Mouse (Mus musculus): ENCODE measurements around the gene Asb12. TPM values are rescaled to one million over a fixed set of nuclear protein-coding genes. Genes with fewer than 3 reads are reported as not detected.

Gene Asb12
- polyA plus RNA-seq, 1 experiment from 2014 or later: 0.17 TPM

GRCm38 (mm10) chrX:95444776-95445111 lies 113.0 kb downstream of the Asb12 start, which contains the start of gene Amer1:
TSS of gene Amer1 (minus strand) at chrX:95444872.
- ATAC-seq (ENCODE audit: low FRiP score, low TSS enrichment): peak; percentile 97
- no peaks in the 10 kb centered on the region for H3K9me3 ChIP-seq (ENCODE audit: control insufficient read depth, low read length)
- 19% methylated on average over 19 of the region's 19 CpGs for whole genome bisulfite sequencing

GRCm38 (mm10) chrX:95443898-95444775 lies 113.7 kb downstream of the Asb12 start:
- Histone ChIP-seq H3K9ac (replicated peaks; ENCODE audit: low read length) (peak overlapping the region; percentile 64), H3K4me2 (ENCODE audit: low read length) (peak overlapping the region; percentile 56), H3K9me3 (ENCODE audit: control insufficient read depth, low read length) (no peaks in the 10 kb centered on the region), H3K36me3 (ENCODE audit: control insufficient read depth, insufficient read depth, low read length) (no peaks in the 10 kb centered on the region), H3K4me1 (ENCODE audit: control insufficient read depth, insufficient read depth, low read length) (0 out of 2 replicates have a peak, but pooled peaks cover 3% of the 10 kb centered on the region), H3K27me3 (ENCODE audit: control insufficient read depth, insufficient read depth, low read length) (no peaks in the 10 kb centered on the region), H3K4me3 (replicated peaks; ENCODE audit: low read depth, low read length) (peak overlapping the region; percentile 54), H3K27ac (replicated peaks; ENCODE audit: low read depth, low read length) (peak overlapping the region; percentile 86)
- peak; percentile 75 for DNase-seq
- 21% methylated on average over 42 of the region's 42 CpGs for WGBS
- ATAC-seq (ENCODE audit: low FRiP score, low TSS enrichment): peak; percentile 78

More at GRCm38 (mm10) chrX:95444776-95445111, 113.0 kb downstream of the Asb12 start, which contains the start of gene Amer1:
- Histone ChIP-seq H3K4me3 (replicated peaks; ENCODE audit: low read depth, low read length) (peak within 1 kb of the TSS; percentile 54), H3K27ac (replicated peaks; ENCODE audit: low read depth, low read length) (peak within 1 kb of the TSS; percentile 86), H3K9ac (replicated peaks; ENCODE audit: low read length) (peak within 1 kb of the TSS; percentile 64), H3K27me3 (ENCODE audit: control insufficient read depth, insufficient read depth, low read length) (no peaks in the 10 kb centered on the region), H3K36me3 (ENCODE audit: control insufficient read depth, insufficient read depth, low read length) (no peaks in the 10 kb centered on the region), H3K4me2 (ENCODE audit: low read length) (peak within 1 kb of the TSS; percentile 56), H3K4me1 (ENCODE audit: control insufficient read depth, insufficient read depth, low read length) (0 out of 2 replicates have a peak, but pooled peaks cover 3% of the 10 kb centered on the region)
- DNase-seq: peak; percentile 91

- 0 out of 2 replicates have a peak, but pooled peaks cover 3% of the 10 kb centered on the region for H3K4me1 ChIP-seq (ENCODE audit: control insufficient read depth, insufficient read depth, low read length)
- 24% methylated on average over 12 of the region's 12 CpGs for WGBS
- ATAC-seq (ENCODE audit: low FRiP score, low TSS enrichment): no peak
- H3K9ac ChIP-seq (replicated peaks; ENCODE audit: low read length): peak overlapping the region; percentile 64
- no peaks in the 10 kb centered on the region for H3K9me3 ChIP-seq (ENCODE audit: control insufficient read depth, low read length)
- H3K36me3 ChIP-seq (ENCODE audit: control insufficient read depth, insufficient read depth, low read length): no peaks in the 10 kb centered on the region
- peak overlapping the region; percentile 56 for H3K4me2 ChIP-seq (ENCODE audit: low read length)
- DNase-seq: peak; percentile 52
- peak overlapping the region; percentile 86 for H3K27ac ChIP-seq (replicated peaks; ENCODE audit: low read depth, low read length)
- H3K27me3 ChIP-seq (ENCODE audit: control insufficient read depth, insufficient read depth, low read length): no peaks in the 10 kb centered on the region
- H3K4me3 ChIP-seq (replicated peaks; ENCODE audit: low read depth, low read length): peak overlapping the region; percentile 54
Measured at GRCm38 (mm10) chrX:95443390-95443789, 114.4 kb downstream of the Asb12 start.

- no peaks in the 10 kb centered on the region for H3K9me3 ChIP-seq (ENCODE audit: control insufficient read depth, low read length)
- H3K36me3 ChIP-seq (ENCODE audit: control insufficient read depth, insufficient read depth, low read length): no peaks in the 10 kb centered on the region
- peak overlapping the region; percentile 56 for H3K4me2 ChIP-seq (ENCODE audit: low read length)
- H3K9ac ChIP-seq (replicated peaks; ENCODE audit: low read length): no peak overlapping the region
- no peak overlapping the region for H3K4me3 ChIP-seq (replicated peaks; ENCODE audit: low read depth, low read length)
- 58% methylated on average over 1 of the region's 1 CpGs for WGBS
- ATAC-seq (ENCODE audit: low FRiP score, low TSS enrichment): no peak
- no peaks in the 10 kb centered on the region for H3K27me3 ChIP-seq (ENCODE audit: control insufficient read depth, insufficient read depth, low read length)
- H3K27ac ChIP-seq (replicated peaks; ENCODE audit: low read depth, low read length): no peak overlapping the region
- no peak for DNase-seq
- 0 out of 2 replicates have a peak, but pooled peaks cover 3% of the 10 kb centered on the region for H3K4me1 ChIP-seq (ENCODE audit: control insufficient read depth, insufficient read depth, low read length)
Measured at GRCm38 (mm10) chrX:95442261-95442660, 115.5 kb downstream of the Asb12 start.

GRCm38 (mm10) chrX:95441290-95441689 lies 116.5 kb downstream of the Asb12 start:
- no peak for ATAC-seq (ENCODE audit: low FRiP score, low TSS enrichment)

GRCm38 (mm10) chrX:95438491-95438890 lies 119.3 kb downstream of the Asb12 start:
- DNase-seq (no peak), ATAC-seq (ENCODE audit: low FRiP score, low TSS enrichment) (no peak)
- H3K4me3 ChIP-seq (replicated peaks; ENCODE audit: low read depth, low read length): no peak overlapping the region
- H3K36me3 ChIP-seq (ENCODE audit: control insufficient read depth, insufficient read depth, low read length): no peaks in the 10 kb centered on the region
- H3K4me2 ChIP-seq (ENCODE audit: low read length): no peak overlapping the region
- 0 out of 2 replicates have a peak, but pooled peaks cover 3% of the 10 kb centered on the region for H3K4me1 ChIP-seq (ENCODE audit: control insufficient read depth, insufficient read depth, low read length)
- no peaks in the 10 kb centered on the region for H3K9me3 ChIP-seq (ENCODE audit: control insufficient read depth, low read length)
- no peaks in the 10 kb centered on the region for H3K27me3 ChIP-seq (ENCODE audit: control insufficient read depth, insufficient read depth, low read length)
- WGBS: 86% methylated on average over 4 of the region's 4 CpGs
- no peak overlapping the region for H3K27ac ChIP-seq (replicated peaks; ENCODE audit: low read depth, low read length)
- H3K9ac ChIP-seq (replicated peaks; ENCODE audit: low read length): no peak overlapping the region

More at GRCm38 (mm10) chrX:95441290-95441689, 116.5 kb downstream of the Asb12 start:
- Histone ChIP-seq H3K4me2 (ENCODE audit: low read length) (0 out of 2 replicates have a peak overlapping the region, but pooled peaks have one; percentile 56), H3K9ac (replicated peaks; ENCODE audit: low read length) (no peak overlapping the region), H3K36me3 (ENCODE audit: control insufficient read depth, insufficient read depth, low read length) (no peaks in the 10 kb centered on the region), H3K4me3 (replicated peaks; ENCODE audit: low read depth, low read length) (no peak overlapping the region), H3K27ac (replicated peaks; ENCODE audit: low read depth, low read length) (no peak overlapping the region), H3K27me3 (ENCODE audit: control insufficient read depth, insufficient read depth, low read length) (no peaks in the 10 kb centered on the region), H3K9me3 (ENCODE audit: control insufficient read depth, low read length) (no peaks in the 10 kb centered on the region), H3K4me1 (ENCODE audit: control insufficient read depth, insufficient read depth, low read length) (0 out of 2 replicates have a peak, but pooled peaks cover 3% of the 10 kb centered on the region)
- DNase-seq: no peak

- Histone ChIP-seq H3K36me3 (ENCODE audit: control insufficient read depth, insufficient read depth, low read length) (no peaks in the 10 kb centered on the region), H3K9me3 (ENCODE audit: control insufficient read depth, low read length) (no peaks in the 10 kb centered on the region), H3K4me1 (ENCODE audit: control insufficient read depth, insufficient read depth, low read length) (no peaks in the 10 kb centered on the region), H3K27ac (replicated peaks; ENCODE audit: low read depth, low read length) (no peak overlapping the region), H3K9ac (replicated peaks; ENCODE audit: low read length) (no peak overlapping the region), H3K4me2 (ENCODE audit: low read length) (no peak overlapping the region), H3K4me3 (replicated peaks; ENCODE audit: low read depth, low read length) (no peak overlapping the region), H3K27me3 (ENCODE audit: control insufficient read depth, insufficient read depth, low read length) (no peaks in the 10 kb centered on the region)
- ATAC-seq (ENCODE audit: low FRiP score, low TSS enrichment) (no peak), DNase-seq (no peak)
- WGBS: 93% methylated on average over 1 of the region's 1 CpGs
Measured at GRCm38 (mm10) chrX:95437236-95437635, 120.6 kb downstream of the Asb12 start.

Measured in midbrain, embryonic 14.5 days (tissue).